Mouse (Mus musculus) ES-E14 (cell line): ENCODE data around the gene Nipal1. TPM values are rescaled to one million over a fixed set of nuclear protein-coding genes. Genes with fewer than 3 reads are reported as not detected.

Experiments
- DNase-seq: peaks from one replicate; pipeline ENCODE4 v3.0.0-alpha.2; 2013; ENCODE audit warnings: low read depth, low spot score
- H3K27ac ChIP-seq: 2 replicates; pipeline ENCODE4 v1.5.1; 2012; ENCODE audit warnings: low read depth, mild to moderate bottlenecking, low read length, moderate library complexity, mixed read lengths; ENCODE audit not compliant: poor library complexity, insufficient read depth, severe bottlenecking
- H3K36me3 ChIP-seq: 2 replicates; pipeline ENCODE4 v1.6.1; 2012; ENCODE audit warnings: mild to moderate bottlenecking, low read length, moderate library complexity, mixed read lengths; ENCODE audit not compliant: control insufficient read depth, poor library complexity, insufficient read depth, severe bottlenecking
- H3K4me1 ChIP-seq, 2 experiments: fragments of 150-350 bp in 1 of 2; sonication (generic) in 1 of 2; 2 replicates each; pipeline ENCODE4 v1.6.1; 2012; ENCODE audit warnings: low read length in 2 of 2, mild to moderate bottlenecking in 1 of 2, mixed read lengths in 1 of 2; ENCODE audit not compliant: control insufficient read depth in 2 of 2, insufficient read depth in 2 of 2, poor library complexity in 1 of 2
- H3K4me3 ChIP-seq, 2 experiments: fragments of 150-350 bp in 1 of 2; sonication (generic) in 1 of 2; 2 replicates each; pipeline ENCODE4 v1.5.1; 2012; ENCODE audit warnings: low read length in 2 of 2, low read depth in 1 of 2, mild to moderate bottlenecking in 1 of 2, mixed read lengths in 1 of 2; ENCODE audit not compliant: insufficient read depth in 1 of 2, poor library complexity in 1 of 2, severe bottlenecking in 1 of 2
- H3K9ac ChIP-seq: 2 replicates; pipeline ENCODE4 v1.6.1; 2012; ENCODE audit warnings: low read depth, mild to moderate bottlenecking, low read length, mixed read lengths; ENCODE audit not compliant: poor library complexity, insufficient read depth, severe bottlenecking
- H3K9me3 ChIP-seq: fragments of 150-350 bp; sonication (generic); 2 replicates; pipeline ENCODE4 v1.6.1; 2012; ENCODE audit warnings: low read depth, mild to moderate bottlenecking, low read length; ENCODE audit not compliant: control insufficient read depth, insufficient read depth
- CHD2 ChIP-seq: IDR thresholded peaks from 2 replicates; pipeline ENCODE4 v1.6.1; 2014; ENCODE audit warnings: mild to moderate bottlenecking, low read depth, low read length, inconsistent platforms
- HCFC1 ChIP-seq: IDR thresholded peaks from 2 replicates; pipeline ENCODE4 v1.6.1; 2012; ENCODE audit warnings: low read length, inconsistent platforms, borderline replicate concordance; ENCODE audit not compliant: insufficient read depth
- MAFK ChIP-seq: IDR thresholded peaks from 2 replicates; pipeline ENCODE4 v1.6.1; 2014; ENCODE audit warnings: mild to moderate bottlenecking, low read depth, low read length, inconsistent platforms; ENCODE audit not compliant: insufficient read depth
- ZC3H11A ChIP-seq: IDR thresholded peaks from 2 replicates; pipeline ENCODE4 v1.6.1; 2012; ENCODE audit warnings: low read depth, mild to moderate bottlenecking, inconsistent platforms, low read length, borderline replicate concordance
- ZNF384 ChIP-seq: IDR thresholded peaks from 2 replicates; pipeline ENCODE4 v1.6.1; 2012; ENCODE audit warnings: low read depth, low read length, inconsistent platforms
- in situ Hi-C, 2 experiments: fragments of 600-800 bp; cut with MboI; formaldehyde crosslinking; loops; one replicate each; pipeline ENCODE4 v1.15.1; 2025; ENCODE audit warnings: low sequenced_read_pairs in 2 of 2, inconsistent platforms in 1 of 2; ENCODE audit not compliant: unreplicated experiment in 2 of 2
- total RNA-seq: library from RNA; depleted of rRNA; stranded (reverse); fragments of 300-350 nt; gene quantifications from 2 replicates; pipeline ENCODE4 v1.2.3, GENCODE M21; 2012

Nipal1 gene
- total RNA-seq, 1 experiment, result 0.22 TPM

DNA sequence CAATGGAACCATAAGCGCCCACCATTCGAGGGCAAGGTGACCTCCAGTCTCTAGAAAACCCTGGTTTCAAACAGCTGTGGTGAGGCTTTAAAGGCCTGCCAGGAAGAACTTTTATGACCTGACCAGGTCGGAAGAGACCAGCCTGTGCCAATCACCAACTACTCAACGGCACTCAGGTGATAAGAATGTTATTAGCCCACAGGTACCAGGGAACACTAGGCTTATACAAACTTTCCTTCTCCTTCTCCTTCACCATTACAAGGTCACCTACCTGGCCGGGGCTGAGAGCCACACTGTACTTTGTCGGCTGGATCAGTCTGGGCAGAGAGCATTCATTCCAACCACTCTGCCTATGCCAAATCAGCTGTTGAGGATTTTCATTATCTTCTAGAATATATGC lies 33.9 kb downstream of the Nipal1 start:
- TF ChIP-seq ZNF384, result no peak
- TF ChIP-seq ZC3H11A, result no peak
- no peak for TF ChIP-seq MAFK
- no peak for TF ChIP-seq CHD2
- TF ChIP-seq HCFC1, result no peak

DNA sequence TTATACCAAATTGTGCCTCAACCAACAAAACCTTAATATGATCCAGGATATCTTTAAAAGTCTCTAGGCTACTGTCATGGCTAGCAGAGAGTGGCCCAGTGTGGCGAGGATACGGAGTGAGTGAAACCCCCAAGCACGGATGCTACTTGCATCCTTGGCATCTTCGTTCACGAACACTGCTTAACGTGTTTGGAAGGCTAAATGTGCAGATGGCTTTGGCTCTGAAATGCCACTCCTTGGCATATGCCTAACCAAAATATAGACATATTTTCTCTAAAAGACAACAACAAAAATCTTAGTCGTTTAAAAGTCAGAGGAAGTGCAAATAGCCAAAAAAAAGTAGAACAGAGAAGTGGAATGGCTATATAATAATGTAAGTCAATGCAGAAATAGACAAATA lies 42.0 kb downstream of the Nipal1 start:
- Histone ChIP-seq H3K4me1 (no peaks in the 10 kb centered on the region), H3K9ac (no peak overlapping the region), H3K27ac (no peak overlapping the region), H3K4me3 (no peak overlapping the region), H3K36me3 (no peaks in the 10 kb centered on the region), H3K9me3 (no peaks in the 10 kb centered on the region)
- TF ChIP-seq CHD2, result no peak
- TF ChIP-seq HCFC1, result no peak
- TF ChIP-seq MAFK, result no peak
- no peak for TF ChIP-seq ZC3H11A
- in situ Hi-C loops, result no loop called here
- no peak for DNase-seq

More for the DNA sequence above, 33.9 kb downstream of the Nipal1 start:
- Histone ChIP-seq H3K27ac (no peak overlapping the region), H3K36me3 (no peaks in the 10 kb centered on the region), H3K4me1 (no peaks in the 10 kb centered on the region), H3K4me3 (no peak overlapping the region), H3K9me3 (no peaks in the 10 kb centered on the region), H3K9ac (no peak overlapping the region)
- DNase-seq, result no peak
- in situ Hi-C loops, result no loop called here

DNA sequence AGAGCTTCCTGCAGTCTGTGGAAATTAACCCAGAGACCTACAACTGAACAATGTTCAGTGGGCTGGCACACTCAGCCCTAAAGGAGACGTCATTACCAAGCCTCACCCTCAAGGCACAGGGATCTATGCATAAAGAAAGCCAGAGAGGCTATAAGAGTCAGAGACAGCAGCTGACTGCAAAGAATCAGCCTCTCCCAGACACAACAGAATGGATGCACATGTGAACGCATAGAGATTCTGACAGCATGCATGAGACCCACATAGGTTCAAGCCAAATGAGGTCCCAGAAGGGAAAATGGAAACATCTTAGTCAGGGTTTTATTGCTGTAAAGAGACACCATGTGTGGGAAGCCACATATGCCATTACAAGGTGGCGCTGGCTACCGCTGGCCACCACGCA lies 42.9 kb downstream of the Nipal1 start:
- TF ChIP-seq ZC3H11A (no peak), ZNF384 (no peak), MAFK (no peak), HCFC1 (no peak), CHD2 (no peak)
- in situ Hi-C loops, result no loop called here
- no peak overlapping the region for H3K4me3 ChIP-seq
- no peak overlapping the region for H3K27ac ChIP-seq
- no peak overlapping the region for H3K9ac ChIP-seq
- no peaks in the 10 kb centered on the region for H3K9me3 ChIP-seq
- H3K4me1 ChIP-seq, result no peaks in the 10 kb centered on the region
- DNase-seq, result no peak
- H3K36me3 ChIP-seq, result no peaks in the 10 kb centered on the region

DNA sequence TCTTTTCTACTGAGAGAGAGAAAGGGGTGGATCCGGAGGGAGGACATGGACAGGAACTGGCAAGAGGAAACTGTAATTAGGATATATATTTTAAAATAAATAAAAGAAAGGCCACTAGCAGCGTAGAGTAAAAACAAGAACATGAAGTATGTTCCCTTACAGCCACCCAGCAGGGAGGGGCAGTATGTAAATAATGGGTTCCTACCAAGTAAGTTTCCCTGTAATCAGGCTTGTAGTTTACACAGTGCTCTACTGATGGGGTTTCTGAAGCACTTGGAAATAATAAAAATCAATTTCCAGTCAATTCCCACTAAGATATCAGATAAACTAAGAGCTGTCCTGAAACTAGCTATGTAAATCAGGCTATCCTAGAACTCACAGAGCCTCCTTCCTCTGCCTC lies 47.1 kb downstream of the Nipal1 start:
- no peak for DNase-seq
- Histone ChIP-seq H3K27ac (no peak overlapping the region), H3K36me3 (no peaks in the 10 kb centered on the region), H3K4me3 (no peak overlapping the region), H3K9ac (no peak overlapping the region), H3K4me1 (peaks cover 0 to 3% of the 10 kb centered on the region in 2 experiments; a peak in 1 of 4 replicates), H3K9me3 (no peaks in the 10 kb centered on the region)
- TF ChIP-seq HCFC1 (no peak), CHD2 (no peak), ZC3H11A (no peak), MAFK (no peak), ZNF384 (no peak)
- in situ Hi-C loops, result no loop called here

DNA sequence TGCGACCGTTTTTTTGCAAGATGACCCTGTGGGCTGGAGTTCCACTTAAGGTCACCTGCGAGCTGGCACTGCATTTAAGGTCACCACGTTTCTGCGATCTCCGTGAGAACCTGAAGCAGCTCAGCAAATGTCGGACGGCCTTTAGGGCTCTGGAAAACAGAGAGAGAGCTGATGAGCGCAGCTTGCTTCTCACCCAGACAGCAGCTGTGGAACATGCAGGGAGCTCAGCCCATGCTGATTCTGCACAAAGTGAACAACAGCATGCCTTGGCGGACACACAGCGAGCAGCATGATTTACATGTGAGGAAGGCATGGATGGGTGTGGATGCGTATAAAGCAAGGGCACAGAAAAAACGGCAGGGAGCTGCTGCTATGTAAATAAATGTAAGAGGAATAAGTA lies 48.9 kb downstream of the Nipal1 start:
- H3K27ac ChIP-seq, result no peak overlapping the region
- in situ Hi-C loops, result no loop called here
- TF ChIP-seq HCFC1 (no peak), ZC3H11A (no peak), MAFK (no peak), ZNF384 (no peak), CHD2 (no peak)
- H3K36me3 ChIP-seq, result no peaks in the 10 kb centered on the region
- no peak overlapping the region for H3K9ac ChIP-seq
- no peak for DNase-seq
- peaks cover 0 to 3% of the 10 kb centered on the region in 2 experiments; a peak in 1 of 4 replicates for H3K4me1 ChIP-seq
- H3K9me3 ChIP-seq, result no peaks in the 10 kb centered on the region
- H3K4me3 ChIP-seq, result no peak overlapping the region
